Mouse (Mus musculus): Measurements from ENCODE around the gene Fignl2.
A peak's percentile ranks its signal among the peaks of the same experiment; 100 is the strongest.

The Fignl2 gene

DNA sequence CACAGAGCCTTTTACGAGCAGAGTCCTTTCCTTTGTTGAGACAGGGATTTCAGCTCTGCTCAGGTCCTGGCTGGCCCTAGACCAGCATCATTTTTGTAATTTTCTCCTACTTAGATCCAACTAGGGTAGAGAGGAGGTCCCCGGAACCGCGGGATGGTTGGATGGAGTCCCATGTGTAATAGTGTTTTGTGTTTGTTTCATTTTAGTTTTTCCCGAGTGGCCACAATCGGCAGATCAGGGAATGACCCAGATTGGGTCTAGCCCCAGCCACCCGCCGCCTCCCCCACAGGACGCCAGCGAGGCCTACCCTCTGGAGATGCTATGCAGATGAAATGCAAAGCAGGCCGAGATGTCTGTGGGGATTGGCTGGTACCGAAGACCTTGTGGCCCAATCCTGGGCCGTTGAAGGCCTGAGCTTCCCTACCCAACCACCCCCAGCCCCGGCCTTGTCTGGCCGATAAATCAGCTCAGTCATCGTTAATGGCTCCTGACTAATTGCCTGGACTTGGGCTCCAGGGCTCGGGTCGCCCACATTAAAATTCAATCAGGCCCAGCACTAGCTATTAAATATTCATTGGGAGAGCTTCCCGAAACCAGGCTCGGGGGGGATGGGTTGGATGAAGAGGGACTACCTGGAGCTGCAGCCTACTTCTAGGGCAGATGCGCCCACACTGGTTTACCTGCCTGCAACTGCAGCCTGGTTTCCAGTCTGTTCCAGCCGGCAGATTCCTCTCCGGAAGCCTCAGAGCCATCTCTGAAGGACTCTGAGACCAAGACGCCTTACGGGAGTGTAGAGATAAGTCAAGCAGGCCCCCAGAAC is 14.7 kb upstream of the Fignl2 start:
- DNase-seq (ENCODE audit: low spot score in 2 of 2), result no peak

DNA sequence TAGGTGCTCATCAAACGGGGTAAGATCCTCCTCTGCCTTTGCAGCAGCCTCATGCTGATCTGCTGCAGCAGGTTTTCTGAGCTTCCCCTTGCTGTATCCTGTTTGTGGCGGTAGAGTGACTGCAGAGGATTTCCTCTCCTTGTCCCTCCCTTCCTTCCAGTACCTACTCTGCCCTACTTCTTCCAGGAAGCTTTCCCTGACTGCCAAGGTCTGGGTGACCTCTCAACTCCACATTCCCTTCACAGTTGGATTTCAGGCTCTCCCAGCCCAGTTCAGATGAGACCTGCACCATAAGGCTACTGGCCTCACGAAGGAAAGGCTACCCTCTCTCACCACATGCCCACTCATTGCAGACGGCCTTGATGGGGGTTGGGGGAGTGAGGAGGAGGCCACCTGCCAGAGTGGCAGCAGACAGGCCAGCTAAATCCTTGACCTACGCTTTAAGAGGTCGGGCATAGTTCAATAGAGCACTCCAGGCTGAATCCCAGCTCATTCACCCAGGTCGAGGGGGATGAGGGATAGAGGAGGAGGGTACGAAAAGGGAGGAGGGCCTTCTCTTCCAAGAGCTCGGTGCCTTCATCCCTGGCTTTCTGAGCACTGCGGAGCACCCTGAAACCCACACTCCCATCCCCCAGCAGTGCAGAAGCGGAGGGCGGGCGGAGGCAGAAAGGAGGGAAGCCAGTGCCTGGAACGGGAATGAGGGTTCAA is 13.9 kb upstream of the Fignl2 start:
- DNase-seq (ENCODE audit: low spot score in 2 of 2), result no peak

DNA sequence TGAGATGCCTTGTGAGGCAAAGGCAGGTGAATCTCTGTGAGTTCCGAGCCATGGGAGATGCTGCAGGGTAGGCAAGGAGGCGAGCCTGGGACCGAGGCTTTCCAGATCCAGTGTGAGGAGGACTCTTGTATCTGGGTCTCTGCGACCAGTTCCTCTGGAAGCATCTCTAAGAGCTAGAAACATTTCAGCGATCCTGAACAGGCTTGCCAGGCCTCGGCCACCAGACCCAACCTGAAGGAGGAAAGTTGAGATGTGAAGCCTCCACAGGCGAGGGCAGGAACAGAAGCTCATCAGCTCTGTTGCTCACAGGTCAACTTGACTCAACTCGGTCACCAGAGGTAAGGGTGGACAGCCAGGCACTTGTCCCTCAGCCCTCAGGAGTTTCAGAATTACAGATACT is 13.2 kb upstream of the Fignl2 start:
- DNase-seq (ENCODE audit: low spot score in 2 of 2), result no peak

- no peak for DNase-seq (ENCODE audit: low spot score in 2 of 2)
Observed at GRCm38 (mm10) chr15:101088291-101088690, 9.9 kb upstream of the Fignl2 start.

DNA sequence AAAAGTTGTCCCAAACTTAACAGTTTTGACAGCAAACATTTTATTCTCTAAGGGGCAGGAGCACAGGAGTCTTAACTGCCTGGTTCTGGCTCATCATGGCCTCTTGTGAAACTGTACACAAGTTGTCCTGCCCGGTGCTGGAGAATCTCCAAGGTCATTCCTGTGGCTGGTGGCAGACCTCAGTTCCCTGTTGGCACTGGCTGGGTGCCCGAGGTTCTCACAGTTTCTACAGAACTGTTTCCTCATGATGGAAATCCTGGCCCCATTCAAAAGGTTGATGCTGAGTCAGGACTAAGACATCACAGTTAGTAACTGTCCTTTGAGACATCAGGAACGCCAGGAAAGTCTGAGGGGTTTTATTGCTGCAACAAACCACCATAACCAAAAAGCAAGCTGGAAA is 8.6 kb upstream of the Fignl2 start:
- DNase-seq (ENCODE audit: low spot score in 2 of 2), result no peak

- no peak for DNase-seq (ENCODE audit: low spot score in 2 of 2)
Observed at GRCm38 (mm10) chr15:101086451-101086850, 8.1 kb upstream of the Fignl2 start.

GRCm38 (mm10) chr15:101084499-101084898 is 6.1 kb upstream of the Fignl2 start:
- no peak for DNase-seq (ENCODE audit: low spot score in 2 of 2)

GRCm38 (mm10) chr15:101082236-101082635 is 3.9 kb upstream of the Fignl2 start:
- no peak for DNase-seq (ENCODE audit: low spot score in 2 of 2)

DNA sequence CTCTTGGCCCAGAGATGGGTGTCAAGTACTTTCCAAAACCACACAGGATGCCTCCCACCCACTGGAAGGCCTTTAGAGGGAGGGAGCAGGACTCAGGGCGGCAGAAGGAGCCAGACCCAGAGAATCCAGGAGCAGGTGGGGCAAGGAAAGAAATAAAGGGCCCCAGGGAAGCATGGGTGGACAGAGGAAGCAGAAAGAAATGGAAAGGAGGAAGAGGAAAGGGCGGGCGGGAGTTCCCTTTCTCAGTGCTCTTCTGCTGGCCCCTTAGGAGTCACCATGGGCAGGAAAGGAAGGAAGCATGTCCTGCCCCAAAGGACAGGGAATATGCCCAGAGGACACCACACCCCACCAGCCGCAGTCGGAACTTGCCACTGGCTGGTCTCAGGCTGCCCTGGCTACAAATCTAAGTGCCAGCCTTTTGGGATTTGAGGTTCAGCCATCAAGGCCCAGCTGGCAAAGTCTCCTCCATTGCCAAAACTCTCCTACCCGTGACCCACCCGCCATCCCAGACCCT is 2.7 kb upstream of the Fignl2 start:
- DNase-seq (ENCODE audit: low spot score in 2 of 2), result no peak

DNA sequence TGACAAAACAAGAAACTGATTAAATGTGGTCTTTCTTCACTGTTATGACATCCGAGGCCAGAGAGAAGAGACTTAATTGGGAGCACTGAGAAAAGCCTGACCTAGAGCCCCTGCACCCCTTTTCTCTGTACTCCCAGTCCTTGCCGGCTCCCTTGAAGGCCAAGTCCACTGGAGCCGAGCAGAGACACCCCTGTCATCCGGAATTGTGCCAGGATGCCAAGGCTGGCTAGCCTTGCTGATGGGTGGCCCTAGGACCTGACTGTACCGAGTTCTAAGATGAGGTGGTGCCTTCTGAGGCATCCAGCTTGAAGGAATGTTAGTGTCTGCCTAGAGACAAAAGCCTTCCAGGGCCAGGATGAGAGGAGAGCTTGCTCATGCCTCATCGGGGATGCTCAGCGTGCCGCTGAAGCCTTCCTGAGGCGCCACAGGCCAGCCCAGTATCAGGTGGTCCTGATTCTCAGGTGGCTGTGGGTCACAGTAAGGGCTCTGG is 1.7 kb upstream of the Fignl2 start:
- no peak for DNase-seq (ENCODE audit: low spot score in 2 of 2)

- peak; percentile 84 to 89 for DNase-seq (ENCODE audit: low spot score in 2 of 2)
Observed at GRCm38 (mm10) chr15:101078731-101079156, 377 bp upstream of the Fignl2 start.

DNA sequence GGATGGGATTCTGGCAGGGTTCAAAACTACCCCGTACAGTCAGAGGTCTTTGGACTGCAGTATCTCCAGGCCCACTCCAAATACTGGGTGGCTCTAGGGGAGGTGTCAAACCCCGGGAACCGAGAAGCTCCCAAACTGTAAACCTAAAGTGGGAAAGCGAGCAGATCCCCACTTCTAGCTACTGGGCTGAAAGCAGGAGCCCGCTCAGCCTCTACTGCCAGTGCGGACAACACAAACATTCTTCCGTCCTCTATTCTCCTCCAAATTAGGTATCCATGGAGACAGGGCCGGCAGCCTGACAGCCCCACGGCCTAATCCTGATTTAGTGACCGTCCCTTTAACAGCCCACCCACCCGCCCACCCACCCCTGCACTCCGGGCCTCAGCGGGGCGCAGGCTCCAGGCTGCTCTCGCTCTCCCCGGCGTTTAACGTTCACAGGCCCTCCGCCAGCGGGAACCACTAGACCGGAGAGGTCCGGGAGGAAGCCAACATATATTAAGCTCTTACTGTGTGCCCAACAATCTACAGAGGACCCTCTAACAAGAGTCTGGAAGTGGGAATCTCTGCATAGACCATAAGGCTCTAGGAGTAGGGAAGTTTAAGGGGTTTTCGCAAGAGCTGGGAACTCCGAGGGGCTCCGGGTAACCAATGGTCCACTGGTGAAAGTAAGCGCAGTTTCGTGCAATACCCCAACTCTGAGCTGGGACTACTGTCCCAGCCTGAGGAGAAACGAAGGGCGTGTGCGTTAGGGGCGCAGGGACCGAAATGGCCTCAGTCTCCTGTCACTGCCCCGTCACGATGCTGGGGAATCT is 1.2 kb downstream of the Fignl2 start:
- DNase-seq (ENCODE audit: low spot score in 2 of 2), result no peak

DNA sequence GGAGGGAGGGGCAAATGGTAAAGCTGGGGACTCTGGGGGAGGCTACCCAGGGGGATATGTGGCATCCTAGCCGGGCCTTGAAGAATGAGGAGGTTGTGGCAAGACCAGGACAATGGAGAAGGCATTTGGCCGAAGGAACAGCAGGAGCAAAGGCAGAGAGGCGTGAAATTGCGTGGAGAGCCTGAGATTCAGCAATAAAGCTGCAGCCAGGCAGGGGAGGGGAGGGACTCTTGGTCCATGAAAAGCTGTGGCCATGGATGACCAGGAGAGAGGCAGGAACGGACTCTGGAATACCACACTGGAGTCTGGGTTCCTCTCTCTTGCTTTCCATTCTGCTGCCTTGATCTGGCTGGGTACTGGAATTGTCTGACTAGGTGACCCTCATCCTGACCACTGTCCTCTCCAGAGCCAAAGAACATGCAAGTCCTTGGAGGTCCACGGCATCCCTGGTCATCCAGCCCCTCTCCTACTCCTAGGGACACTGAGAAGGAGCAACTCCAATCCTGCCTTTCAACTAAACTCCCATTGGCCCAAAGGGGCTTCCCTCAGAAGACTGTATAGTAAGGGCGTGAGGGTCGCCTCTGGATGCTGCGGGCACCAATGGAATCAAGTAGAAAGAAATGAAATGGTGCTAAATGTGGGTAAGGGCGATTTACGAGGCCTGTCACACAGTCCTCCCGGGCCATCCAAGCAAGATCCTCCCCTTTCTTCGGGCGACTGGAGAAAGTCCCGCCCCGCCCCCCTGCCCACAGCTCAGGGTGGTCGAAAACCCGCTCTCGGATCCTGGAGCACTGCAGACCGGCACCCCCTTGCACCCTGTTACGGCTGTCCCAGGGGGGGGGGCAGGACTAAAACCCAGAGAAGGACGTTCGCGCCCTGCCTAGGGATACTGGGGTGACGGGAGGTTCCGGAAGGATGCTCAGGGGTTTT is 2.0 kb downstream of the Fignl2 start:
- DNase-seq (ENCODE audit: low spot score in 2 of 2), result no peak

DNA sequence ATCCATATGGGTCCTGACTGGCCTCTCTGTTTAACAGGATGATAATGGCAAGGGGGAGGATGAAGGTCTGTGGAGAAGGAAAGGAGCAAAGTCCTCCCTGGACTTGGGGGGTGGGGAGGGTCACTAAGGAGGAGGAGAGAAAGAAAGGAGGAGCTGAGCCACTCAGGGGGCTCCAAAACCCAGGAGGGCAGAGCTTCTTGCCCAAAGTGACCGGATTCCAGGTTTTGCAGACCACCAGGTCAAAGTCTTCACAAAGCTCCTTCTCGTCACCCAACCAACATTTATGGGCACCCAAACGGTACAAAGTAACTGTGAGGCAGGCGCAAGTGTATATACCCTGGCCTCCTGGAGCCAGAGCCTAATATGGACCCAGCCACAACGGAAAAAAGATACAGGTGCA is 2.7 kb downstream of the Fignl2 start:
- no peak for DNase-seq (ENCODE audit: low spot score in 2 of 2)

DNA sequence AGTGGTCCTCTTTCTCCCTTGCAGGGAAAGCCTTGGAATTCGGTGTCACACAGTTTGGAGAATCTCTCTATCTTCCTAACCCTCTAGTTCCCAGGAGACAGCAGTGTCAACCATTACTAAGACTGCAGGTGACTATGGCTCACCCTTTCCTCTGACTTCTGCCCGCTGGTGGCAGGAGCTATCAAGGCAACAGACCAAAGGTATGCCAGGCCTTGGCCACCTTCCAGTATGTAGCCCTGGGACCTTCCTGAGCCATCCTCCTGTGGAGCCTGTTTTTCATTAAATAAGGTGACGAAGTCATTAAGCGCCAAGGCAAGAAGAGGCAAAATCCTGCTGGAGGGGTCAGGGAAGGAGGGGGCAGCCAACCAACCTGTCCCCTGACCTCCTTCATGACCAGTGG is 3.2 kb downstream of the Fignl2 start:
- DNase-seq (ENCODE audit: low spot score in 2 of 2), result no peak

DNA sequence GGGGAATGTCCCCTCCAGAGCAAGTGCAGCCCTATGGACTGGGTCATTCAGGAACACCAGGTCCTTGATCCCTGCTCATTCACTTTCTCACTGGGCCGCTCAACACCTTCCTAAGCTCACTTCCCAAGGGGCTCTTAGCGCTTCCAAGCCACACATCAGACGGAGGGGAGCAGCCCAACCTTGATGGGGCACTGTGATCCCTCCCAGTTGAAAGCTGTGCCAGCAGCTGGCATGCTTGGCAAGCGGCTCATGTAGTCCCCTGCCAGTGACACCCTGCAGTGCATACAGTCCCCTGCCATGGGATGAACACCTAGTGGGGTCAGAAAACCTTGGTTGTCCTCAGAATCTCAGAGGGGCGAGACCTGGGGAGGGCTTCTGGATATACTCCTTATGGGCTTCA is 4.3 kb downstream of the Fignl2 start:
- no peak for DNase-seq (ENCODE audit: low spot score in 2 of 2)

DNA sequence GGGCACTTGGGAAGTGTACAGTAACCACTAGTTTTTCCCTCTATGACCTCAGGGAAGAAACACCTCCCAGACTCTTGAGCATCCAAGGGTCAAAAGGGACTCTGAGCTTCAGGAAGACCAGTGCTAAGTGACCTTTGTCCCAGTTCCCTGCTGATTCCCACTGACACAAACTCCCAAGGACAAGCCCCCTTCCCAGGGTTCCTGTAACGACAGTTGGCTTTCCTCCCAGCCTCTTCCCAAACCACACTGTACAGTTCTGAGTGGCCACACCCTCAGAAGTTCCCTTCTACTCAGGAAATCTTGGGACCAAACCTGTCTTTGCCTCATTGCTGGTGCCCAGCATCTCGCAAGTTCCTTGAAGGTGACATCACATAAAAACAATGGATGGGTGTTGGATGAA is 5.6 kb downstream of the Fignl2 start:
- DNase-seq (ENCODE audit: low spot score in 2 of 2), result no peak

- peak in 1 of 2 experiments; percentile 87 for DNase-seq (ENCODE audit: low spot score in 2 of 2)
Observed at GRCm38 (mm10) chr15:101070762-101071161, 7.6 kb downstream of the Fignl2 start.

DNA sequence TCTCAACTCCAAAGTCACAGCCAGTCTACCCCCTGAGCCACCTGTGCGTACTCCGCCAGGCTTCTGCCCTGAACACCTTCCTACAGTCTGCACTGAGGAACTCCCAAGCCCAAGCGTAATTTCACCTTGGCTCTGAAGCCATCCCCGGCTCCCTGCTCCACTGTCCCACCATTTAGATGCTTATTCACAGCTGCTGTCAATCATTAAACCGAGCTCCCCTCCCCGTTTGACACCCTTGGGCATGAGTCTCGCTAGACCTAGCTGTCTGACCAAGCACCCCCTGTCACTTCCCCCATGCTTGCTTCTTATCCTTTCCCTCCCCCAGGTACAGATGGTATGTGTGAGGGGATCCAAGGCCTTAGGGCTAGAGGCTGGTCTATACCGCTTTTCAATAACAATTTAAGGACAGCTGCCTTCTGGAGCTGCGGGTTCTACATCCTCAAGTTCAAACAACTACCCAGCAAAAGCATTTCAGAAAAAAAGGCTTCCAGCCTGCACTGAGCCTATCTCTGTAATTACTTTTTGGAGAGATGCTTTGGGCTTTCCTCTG is 8.7 kb downstream of the Fignl2 start:
- DNase-seq (ENCODE audit: low spot score in 2 of 2), result no peak

DNA sequence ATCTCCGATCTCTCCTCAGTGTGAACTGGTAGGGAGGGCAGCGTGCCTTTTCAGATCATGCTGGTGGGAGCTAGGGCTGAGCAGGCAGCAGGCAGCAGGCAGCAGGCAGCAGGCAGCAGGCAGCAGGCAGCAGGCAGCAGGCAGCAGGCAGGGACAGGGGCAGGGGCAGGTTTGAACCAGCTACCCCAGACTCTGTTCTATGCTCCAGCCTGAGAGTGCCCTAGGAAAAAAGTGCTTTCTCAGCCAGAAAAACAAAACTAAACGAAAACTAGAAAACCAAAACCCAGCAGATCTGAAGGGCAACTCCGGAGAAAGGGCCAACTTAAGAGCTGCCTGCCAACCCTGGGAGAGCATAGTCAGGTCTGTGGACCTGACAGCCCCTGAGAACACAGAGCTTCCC is 9.7 kb downstream of the Fignl2 start:
- no peak for DNase-seq (ENCODE audit: low spot score in 2 of 2)

GRCm38 (mm10) chr15:101068029-101068428 is 10.3 kb downstream of the Fignl2 start:
- no peak for DNase-seq (ENCODE audit: low spot score in 2 of 2)

All from urinary bladder, adult 18-20 months (tissue).